Comparison of ENCODE assay signal across 8 mouse cellular contexts in genomic region chr14:46881581-46882430, GRCm38 (mm10). TPM values are rescaled to one million over a fixed set of nuclear protein-coding genes. Genes with fewer than 3 reads are reported as not detected.
A peak's percentile ranks its signal among the peaks of the same experiment; 100 is the strongest.
DNase-seq lines count a peak whose midpoint lies in the region; ATAC-seq lines count a peak whose summit lies in the region.

No protein-coding gene starts in this region.

- H3K9ac ChIP-seq in embryonic facial prominence, embryonic 15.5 days: peak overlapping the region; percentile 62

- 0 out of 2 replicates have a peak, but pooled peaks have one; percentile 0 for ATAC-seq in embryonic facial prominence, embryonic 15.5 days (ENCODE audit: insufficient number of reproducible peaks, low FRiP score, low TSS enrichment, low read depth)

- DNase-seq in left cerebral cortex, adult 11 months (ENCODE audit: low spot score): peak; percentile 13
- DNase-seq in left cerebral cortex, adult 8-10 months (ENCODE audit: low spot score in 2 of 2): no peak
- peak; percentile 65 for DNase-seq in ZHBTc4 (ENCODE audit: low read depth, low spot score)
- DNase-seq in heart, postnatal 10 days: peak; percentile 70 to 72
- peak; percentile 4 to 9 for DNase-seq in left cerebral cortex, postnatal 25 days (ENCODE audit: low spot score in 2 of 2)
- peak; percentile 70 for DNase-seq in neural tube, embryonic 10.5 days (ENCODE audit: extremely low spot score, low spot score)
- no peak for DNase-seq in spleen, postnatal 4 days (ENCODE audit: low spot score in 2 of 2)

- WGBS in embryonic facial prominence, embryonic 15.5 days: 3% methylated on average over 40 of the region's 40 CpGs

- no peaks in the 10 kb centered on the region for H3K27me3 ChIP-seq in embryonic facial prominence, embryonic 15.5 days

- H3K9me3 ChIP-seq in embryonic facial prominence, embryonic 15.5 days (replicated peaks): no peaks in the 10 kb centered on the region

- intact Hi-C loops in heart, postnatal 10 days (cut with DNase I): loop anchor here (1.0 to 5.0 kb wide), 6 partner anchors 50 to 370 kb away; partner anchors contain the start of genes Cgrrf1 and Gch1
- intact Hi-C loops in left cerebral cortex, postnatal 25 days (cut with DNase I): loop anchor here (1.0 to 10.0 kb wide), 5 partner anchors 60 to 385 kb away; partner anchors contain the start of gene Gch1

- peak overlapping the region; percentile 87 for H3K4me2 ChIP-seq in embryonic facial prominence, embryonic 15.5 days (replicated peaks)

- no peaks in the 10 kb centered on the region for H3K36me3 ChIP-seq in embryonic facial prominence, embryonic 15.5 days

- H3K27ac ChIP-seq in embryonic facial prominence, embryonic 15.5 days (replicated peaks): peak overlapping the region; percentile 93

- H3K4me1 ChIP-seq in embryonic facial prominence, embryonic 15.5 days: peaks cover 37% of the 10 kb centered on the region

- H3K4me3 ChIP-seq in embryonic facial prominence, embryonic 15.5 days (replicated peaks): peak overlapping the region; percentile 65

RNA-seq across cellular contexts. Expression of gene Samd4, which starts 0.8 kb away (rescaled TPM):
- 10 to 100 TPM; 24.1 to 31.0 (median 26.4) TPM for total RNA-seq in left cerebral cortex, adult 8-10 months (2022)
- polyA plus RNA-seq in embryonic facial prominence, embryonic 15.5 days (2015; fragmentation: Nextera tagmentation; extraction: Ambion mirVana): 14.6 and 15.4 TPM in 2 replicates
- 10 to 100 TPM; 64.3 to 67.9 TPM for total RNA-seq in heart, postnatal 10 days (2021)
- 10 to 100 TPM; 23.7 to 25.7 TPM for total RNA-seq in left cerebral cortex, postnatal 25 days (2021)

RNA-seq across cellular contexts. Expression of gene Cgrrf1, which starts 49.9 kb away (rescaled TPM):
- total RNA-seq in left cerebral cortex, adult 8-10 months (2022): 10 to 100 TPM; 31.6 to 38.2 (median 31.9) TPM
- polyA plus RNA-seq in embryonic facial prominence, embryonic 15.5 days (2015; fragmentation: Nextera tagmentation; extraction: Ambion mirVana): 20.9 and 22.3 TPM in 2 replicates
- total RNA-seq in heart, postnatal 10 days (2021): 10 to 100 TPM; 34.4 to 38.4 TPM
- total RNA-seq in left cerebral cortex, postnatal 25 days (2021): 10 to 100 TPM; 33.0 to 35.7 TPM

RNA-seq across cellular contexts. Expression of gene Gmfb, which starts 59.8 kb away (rescaled TPM):
- total RNA-seq in left cerebral cortex, adult 8-10 months (2022): 100 to 1,000 TPM; 125 to 141 (median 132) TPM
- polyA plus RNA-seq in embryonic facial prominence, embryonic 15.5 days (2015; fragmentation: Nextera tagmentation; extraction: Ambion mirVana): 67.2 and 69.8 TPM in 2 replicates
- 10 to 100 TPM; 45.0 to 45.8 TPM for total RNA-seq in heart, postnatal 10 days (2021)
- 100 to 1,000 TPM; 156 to 158 TPM for total RNA-seq in left cerebral cortex, postnatal 25 days (2021)

Comparison
In these comparisons a context has a peak if more than half of its experiments do, and no peak if none do; other contexts are left out.
1. DNase-seq: peak in left cerebral cortex, adult 11 months (single experiment), ZHBTc4 (single experiment), heart, postnatal 10 days (2 of 2), left cerebral cortex, postnatal 25 days (2 of 2) and neural tube, embryonic 10.5 days (single experiment); none in left cerebral cortex, adult 8-10 months (0 of 2) and spleen, postnatal 4 days (0 of 2).